Mouse (Mus musculus) liver, embryonic 16.5 days (tissue): ENCODE results near the gene Ksr1. TPM values are rescaled to one million over a fixed set of nuclear protein-coding genes. Genes with fewer than 3 reads are reported as not detected.

ENCODE experiments used
- ATAC-seq: fragments of 200-750 bp; cut with Nextera tagmentation; 2 replicates; pipeline ENCODE4 v1.8.0; 2017; ENCODE audit warnings: low read depth, mild to moderate bottlenecking, moderate number of reproducible peaks, moderate library complexity
- H3K27ac ChIP-seq: fragments of 300-500 bp; sonication (generic); 2 replicates; pipeline ENCODE4 v1.5.1; 2014; ENCODE audit warnings: mild to moderate bottlenecking, low read length
- H3K27me3 ChIP-seq: fragments of 300-500 bp; sonication (generic); 2 replicates; pipeline ENCODE4 v1.6.1; 2014; ENCODE audit warnings: low read depth, low read length, mixed read lengths; ENCODE audit not compliant: control insufficient read depth, insufficient read depth
- H3K36me3 ChIP-seq: fragments of 300-500 bp; sonication (generic); 2 replicates; pipeline ENCODE4 v1.6.1; 2014; ENCODE audit warnings: mild to moderate bottlenecking; ENCODE audit not compliant: control insufficient read depth, insufficient read depth
- H3K4me1 ChIP-seq: fragments of 300-500 bp; sonication (generic); 2 replicates; pipeline ENCODE4 v1.6.1; 2014; ENCODE audit warnings: low read depth, low read length, mixed read lengths; ENCODE audit not compliant: control insufficient read depth
- H3K4me2 ChIP-seq: fragments of 300-500 bp; sonication (generic); 2 replicates; pipeline ENCODE4 v1.6.1; 2014; ENCODE audit warnings: low read depth, low read length, mixed read lengths
- H3K4me3 ChIP-seq: fragments of 300-500 bp; sonication (generic); 2 replicates; pipeline ENCODE4 v1.5.1; 2014; ENCODE audit warnings: low read depth, mild to moderate bottlenecking, low read length
- H3K9ac ChIP-seq: fragments of 300-500 bp; sonication (generic); 2 replicates; pipeline ENCODE4 v1.6.1; 2014; ENCODE audit warnings: low read depth, low read length
- H3K9me3 ChIP-seq: fragments of 300-500 bp; sonication (generic); replicated peaks from 2 replicates; pipeline ENCODE4 v1.6.1; 2016; ENCODE audit warnings: low read length; ENCODE audit not compliant: control insufficient read depth
- WGBS: fragments of 180-500 bp; shearing (Covaris S2); extraction: QIAGEN DNeasy Blood & Tissue Kit; methylation state at CpG from one replicate; pipeline ENCODE4 v1.1.7; 2014; ENCODE audit not compliant: insufficient replicate concordance; 5-methylcytosine and 5-hydroxymethylcytosine counted together
- polyA plus RNA-seq: library from polyadenylated mRNA; unstranded; fragments of >200 nt; fragmentation: Nextera tagmentation; extraction: Ambion mirVana; gene quantifications from 2 replicates; pipeline ENCODE4 v1.2.1, GENCODE M21; 2015

Gene Ksr1
- polyA plus RNA-seq, 1 experiment from 2014 or later: 2.3 TPM

- ATAC-seq: no peak
- H3K4me1 ChIP-seq: peaks cover 10% of the 10 kb centered on the region
- H3K4me3 ChIP-seq: no peak overlapping the region
- H3K36me3 ChIP-seq: peaks cover 18% of the 10 kb centered on the region
- H3K27ac ChIP-seq: no peak overlapping the region
- no peaks in the 10 kb centered on the region for H3K9me3 ChIP-seq
- no peak overlapping the region for H3K9ac ChIP-seq
- H3K4me2 ChIP-seq: no peak overlapping the region
- 83% methylated on average over 3 of the region's 3 CpGs for WGBS
- no peaks in the 10 kb centered on the region for H3K27me3 ChIP-seq
These were observed 174.5 kb downstream of the Ksr1 start for GRCm38 (mm10) chr11:78971746-78972145.

GRCm38 (mm10) chr11:78971096-78971495, 175.1 kb downstream of the Ksr1 start:
- Histone ChIP-seq H3K4me3 (no peak overlapping the region), H3K4me2 (no peak overlapping the region), H3K9ac (no peak overlapping the region), H3K4me1 (peaks cover 10% of the 10 kb centered on the region), H3K27me3 (no peaks in the 10 kb centered on the region), H3K27ac (no peak overlapping the region), H3K9me3 (no peaks in the 10 kb centered on the region), H3K36me3 (peaks cover 22% of the 10 kb centered on the region)
- WGBS: 80% methylated on average over 8 of the region's 8 CpGs
- no peak for ATAC-seq

- H3K9me3 ChIP-seq: no peaks in the 10 kb centered on the region
- no peaks in the 10 kb centered on the region for H3K27me3 ChIP-seq
- WGBS: 68% methylated on average over 4 of the region's 4 CpGs
- H3K4me3 ChIP-seq: no peak overlapping the region
- H3K4me2 ChIP-seq: no peak overlapping the region
- no peak overlapping the region for H3K27ac ChIP-seq
- peaks cover 28% of the 10 kb centered on the region for H3K36me3 ChIP-seq
- ATAC-seq: no peak
- H3K9ac ChIP-seq: no peak overlapping the region
- H3K4me1 ChIP-seq: peaks cover 4% of the 10 kb centered on the region
These were observed 178.1 kb downstream of the Ksr1 start for GRCm38 (mm10) chr11:78968121-78968520.

GRCm38 (mm10) chr11:78967371-78967770, 178.8 kb downstream of the Ksr1 start:
- 13% methylated on average over 4 of the region's 4 CpGs for WGBS
- ATAC-seq: no peak

More at GRCm38 (mm10) chr11:78967371-78967770, 178.8 kb downstream of the Ksr1 start:
- H3K9me3 ChIP-seq: no peaks in the 10 kb centered on the region
- H3K27ac ChIP-seq: no peak overlapping the region
- H3K4me3 ChIP-seq: no peak overlapping the region
- H3K27me3 ChIP-seq: no peaks in the 10 kb centered on the region
- no peaks in the 10 kb centered on the region for H3K4me1 ChIP-seq
- H3K9ac ChIP-seq: no peak overlapping the region
- H3K4me2 ChIP-seq: no peak overlapping the region
- H3K36me3 ChIP-seq: peaks cover 28% of the 10 kb centered on the region

Other genes with a start within 250 kb of the Ksr1 start
- 0.02 and 0.06 TPM in 2 replicates for gene Nos2, start 225.6 kb downstream of the Ksr1 start, polyA plus RNA-seq
- gene Lgals9, start 161.5 kb downstream of the Ksr1 start, polyA plus RNA-seq: 181 and 206 TPM in 2 replicates
- 30.4 and 32.9 TPM in 2 replicates for gene Wsb1, start 108.3 kb upstream of the Ksr1 start, polyA plus RNA-seq
- not detected in 2 replicates for gene Gm9964, start 150.5 kb upstream of the Ksr1 start, polyA plus RNA-seq
- gene Nf1, start 193.3 kb upstream of the Ksr1 start, polyA plus RNA-seq: 1.1 and 1.3 TPM in 2 replicates